Mouse (Mus musculus) lung, postnatal 4 days (tissue): ENCODE data around the gene Dmtf1.
"Not testable (repeated sequence)": the region's sequence is repeated elsewhere in the genome, so short reads cannot be mapped to it uniquely, and the experiment has no call there.

Experiments
- DNase-seq, 2 experiments: peaks; one replicate each; pipeline ENCODE4 v3.0.0; 2021

Gene Dmtf1

GRCm38 (mm10) chr5:9161456-9162041 lies at the start of gene Dmtf1:
Dmtf1 (minus strand) TSS chr5:9161776.
- peak; percentile 92 to 95 for DNase-seq

- no peak for DNase-seq
Observed at GRCm38 (mm10) chr5:9186467-9186866, 24.9 kb upstream of the Dmtf1 start.

- no peak for DNase-seq
Observed at GRCm38 (mm10) chr5:9173295-9173694, 11.7 kb upstream of the Dmtf1 start.

GRCm38 (mm10) chr5:9169328-9170005 lies 7.9 kb upstream of the Dmtf1 start:
- not testable (repeated sequence) for DNase-seq

GRCm38 (mm10) chr5:9166366-9166765 lies 4.8 kb upstream of the Dmtf1 start:
- DNase-seq = no peak

GRCm38 (mm10) chr5:9165151-9165550 lies 3.6 kb upstream of the Dmtf1 start:
- not testable (repeated sequence) for DNase-seq

GRCm38 (mm10) chr5:9163411-9163810 lies 1.8 kb upstream of the Dmtf1 start:
- no peak for DNase-seq

- no peak for DNase-seq
Observed at GRCm38 (mm10) chr5:9162088-9162487, 512 bp upstream of the Dmtf1 start.

GRCm38 (mm10) chr5:9160831-9161455 lies 633 bp downstream of the Dmtf1 start:
- peak in 1 of 2 experiments; percentile 50 for DNase-seq

GRCm38 (mm10) chr5:9157336-9157735 lies 4.2 kb downstream of the Dmtf1 start:
- DNase-seq = no peak

GRCm38 (mm10) chr5:9156746-9157145 lies 4.8 kb downstream of the Dmtf1 start:
- no peak for DNase-seq

- DNase-seq = no peak
Observed at GRCm38 (mm10) chr5:9149273-9149850, 12.2 kb downstream of the Dmtf1 start.

GRCm38 (mm10) chr5:9142376-9142775 lies 19.2 kb downstream of the Dmtf1 start:
- DNase-seq = no peak

- no peak for DNase-seq
Observed at GRCm38 (mm10) chr5:9140724-9141123, 20.9 kb downstream of the Dmtf1 start.

- DNase-seq = no peak
Observed at GRCm38 (mm10) chr5:9135588-9135987, 26.0 kb downstream of the Dmtf1 start.

- DNase-seq = no peak
Observed at GRCm38 (mm10) chr5:9131786-9132185, 29.8 kb downstream of the Dmtf1 start.

GRCm38 (mm10) chr5:9128566-9128965 lies 33.0 kb downstream of the Dmtf1 start:
- DNase-seq = no peak

- no peak for DNase-seq
Observed at GRCm38 (mm10) chr5:9124134-9124533, 37.4 kb downstream of the Dmtf1 start.

GRCm38 (mm10) chr5:9114162-9114561 lies 47.4 kb downstream of the Dmtf1 start:
- DNase-seq = no peak

- DNase-seq = peak; percentile 78 to 81
Observed at GRCm38 (mm10) chr5:9111759-9112158, 49.8 kb downstream of the Dmtf1 start.

- DNase-seq = no peak
Observed at GRCm38 (mm10) chr5:9111285-9111684, 50.3 kb downstream of the Dmtf1 start.

GRCm38 (mm10) chr5:9109582-9109981 lies 52.0 kb downstream of the Dmtf1 start:
- no peak for DNase-seq

- no peak for DNase-seq
Observed at GRCm38 (mm10) chr5:9108490-9108889, 53.1 kb downstream of the Dmtf1 start.
